Mouse (Mus musculus): Measurements from ENCODE around the gene Sf3b2. TPM values are rescaled to one million over a fixed set of nuclear protein-coding genes. Genes with fewer than 3 reads are reported as not detected.

The Sf3b2 gene
- polyA plus RNA-seq, 1 experiment = 109 TPM

DNA sequence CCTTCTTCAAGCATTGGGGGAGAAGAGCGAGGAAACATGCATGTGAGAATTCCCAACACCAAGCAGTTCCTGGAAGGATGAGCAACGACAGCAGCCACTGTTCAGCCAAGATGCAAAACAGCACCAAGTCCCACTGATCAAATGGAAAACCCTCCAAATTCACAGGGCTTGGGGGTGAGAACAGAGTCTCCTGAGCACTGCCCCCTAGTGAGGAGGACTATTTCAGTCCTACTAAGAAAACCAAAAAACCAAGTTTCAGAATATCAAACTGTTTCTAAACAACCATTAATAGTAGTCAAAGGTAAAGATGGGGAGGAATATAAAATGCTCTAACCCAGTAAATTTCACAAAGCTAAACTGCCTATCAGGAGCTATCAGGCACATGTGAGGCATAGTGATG, 18.7 kb downstream of the Sf3b2 start:
- no peak for TF ChIP-seq TCF12 (IDR thresholded peaks at IDR 0.05; ENCODE audit: insufficient read depth, poor library complexity, severe bottlenecking)
- no peak for TF ChIP-seq MAX (IDR thresholded peaks at IDR 0.05; ENCODE audit: low read depth)
- TF ChIP-seq CEBPB (IDR thresholded peaks at IDR 0.05; ENCODE audit: insufficient read depth, poor library complexity, severe bottlenecking) = no peak
- no peak for TF ChIP-seq TCF3 (IDR thresholded peaks at IDR 0.05; ENCODE audit: insufficient read length, low read depth)
- no peak for TF ChIP-seq E2F4 (IDR thresholded peaks at IDR 0.05; ENCODE audit: insufficient read depth)
- no peak for TF ChIP-seq SRF (IDR thresholded peaks at IDR 0.05; ENCODE audit: control insufficient read depth, insufficient read length, low read depth)
- no peak for TF ChIP-seq MYOG (IDR thresholded peaks at IDR 0.05; ENCODE audit: control insufficient read depth in 1 of 3, insufficient read depth in 1 of 3, insufficient read length in 2 of 3, low read depth in 2 of 3)
- TF ChIP-seq POLR2AphosphoS2 (IDR thresholded peaks at IDR 0.05; ENCODE audit: insufficient read length, low read depth) = no peak
- TF ChIP-seq REST (IDR thresholded peaks at IDR 0.05; ENCODE audit: insufficient read depth, insufficient read length) = no peak
- no peak for TF ChIP-seq MYOD1 (IDR thresholded peaks at IDR 0.05; ENCODE audit: control insufficient read depth in 1 of 3, insufficient read length in 2 of 3, low read depth in 2 of 3)
- no peak for TF ChIP-seq POLR2A (IDR thresholded peaks at IDR 0.05; ENCODE audit: insufficient read length, low read depth)
- TF ChIP-seq USF1 (IDR thresholded peaks at IDR 0.05; ENCODE audit: low read depth) = no peak
- H3K79me2 ChIP-seq (ENCODE audit: control insufficient read depth, insufficient read depth) = no peaks in the 10 kb centered on the region

DNA sequence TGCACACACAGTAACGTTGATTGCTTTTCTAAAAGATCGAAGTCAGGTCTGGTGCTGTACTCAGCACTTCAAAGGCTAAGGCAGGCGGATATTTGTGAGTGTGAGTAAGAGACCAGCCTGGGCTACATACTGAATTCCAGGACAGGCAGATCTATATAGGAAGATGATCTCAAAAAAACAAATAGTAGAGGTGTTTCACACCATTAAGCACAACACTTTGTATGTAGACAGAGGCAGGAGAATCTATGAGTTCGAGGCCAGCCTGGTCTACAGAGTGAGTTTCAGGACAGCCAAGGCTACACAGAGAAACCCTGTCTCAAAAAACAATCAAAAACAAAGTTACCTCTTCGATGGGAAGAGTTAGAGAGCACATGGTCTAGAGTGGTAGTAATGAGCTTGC, 19.5 kb downstream of the Sf3b2 start:
- no peak overlapping the region for H3ac ChIP-seq (ENCODE audit: control insufficient read depth, insufficient read length)
- no peak overlapping the region for H3K4me3 ChIP-seq
- no peaks in the 10 kb centered on the region for H3K79me2 ChIP-seq (ENCODE audit: control insufficient read depth, insufficient read depth)
- no peak for TF ChIP-seq MYOG (IDR thresholded peaks at IDR 0.05; ENCODE audit: control insufficient read depth in 1 of 3, insufficient read depth in 1 of 3, insufficient read length in 2 of 3, low read depth in 2 of 3)
- TF ChIP-seq POLR2AphosphoS2 (IDR thresholded peaks at IDR 0.05; ENCODE audit: insufficient read length, low read depth) = no peak
- no peaks in the 10 kb centered on the region for H3K27me3 ChIP-seq (ENCODE audit: control insufficient read depth, insufficient read depth, insufficient read length)
- peaks cover 40% of the 10 kb centered on the region for H3K36me3 ChIP-seq (ENCODE audit: control insufficient read depth, insufficient read depth)
- no peak overlapping the region for H3K4me2 ChIP-seq (ENCODE audit: low read depth)

More for the DNA sequence above, 18.7 kb downstream of the Sf3b2 start:
- Histone ChIP-seq H3K4me3 (no peak overlapping the region), H3K36me3 (ENCODE audit: control insufficient read depth, insufficient read depth) (peaks cover 48% of the 10 kb centered on the region), H3ac (ENCODE audit: control insufficient read depth, insufficient read length) (no peak overlapping the region), H3K4me2 (ENCODE audit: low read depth) (no peak overlapping the region), H3K27me3 (ENCODE audit: control insufficient read depth, insufficient read depth, insufficient read length) (no peaks in the 10 kb centered on the region)

GRCm38 (mm10) chr19:5274641-5275040, 20.6 kb downstream of the Sf3b2 start:
- no peaks in the 10 kb centered on the region for H3K27me3 ChIP-seq (ENCODE audit: control insufficient read depth, insufficient read depth, insufficient read length)
- no peak overlapping the region for H3K4me2 ChIP-seq (ENCODE audit: low read depth)
- no peaks in the 10 kb centered on the region for H3K79me2 ChIP-seq (ENCODE audit: control insufficient read depth, insufficient read depth)
- H3K4me3 ChIP-seq = no peak overlapping the region
- peaks cover 38% of the 10 kb centered on the region for H3K36me3 ChIP-seq (ENCODE audit: control insufficient read depth, insufficient read depth)
- H3ac ChIP-seq (ENCODE audit: control insufficient read depth, insufficient read length) = no peak overlapping the region
- no peak for TF ChIP-seq SRF (IDR thresholded peaks at IDR 0.05; ENCODE audit: control insufficient read depth, insufficient read length, low read depth)
- TF ChIP-seq TCF3 (IDR thresholded peaks at IDR 0.05; ENCODE audit: insufficient read length, low read depth) = no peak
- no peak for TF ChIP-seq TCF12 (IDR thresholded peaks at IDR 0.05; ENCODE audit: insufficient read depth, poor library complexity, severe bottlenecking)
- no peak for TF ChIP-seq REST (IDR thresholded peaks at IDR 0.05; ENCODE audit: insufficient read depth, insufficient read length)
- TF ChIP-seq MAX (IDR thresholded peaks at IDR 0.05; ENCODE audit: low read depth) = no peak
- no peak for TF ChIP-seq E2F4 (IDR thresholded peaks at IDR 0.05; ENCODE audit: insufficient read depth)
- TF ChIP-seq MYOD1 (IDR thresholded peaks at IDR 0.05; ENCODE audit: control insufficient read depth in 1 of 3, insufficient read length in 2 of 3, low read depth in 2 of 3) = no peak
- no peak for TF ChIP-seq MYOG (IDR thresholded peaks at IDR 0.05; ENCODE audit: control insufficient read depth in 1 of 3, insufficient read depth in 1 of 3, insufficient read length in 2 of 3, low read depth in 2 of 3)
- no peak for TF ChIP-seq USF1 (IDR thresholded peaks at IDR 0.05; ENCODE audit: low read depth)
- TF ChIP-seq POLR2A (IDR thresholded peaks at IDR 0.05; ENCODE audit: insufficient read length, low read depth) = no peak

- TF ChIP-seq MAX (IDR thresholded peaks at IDR 0.05; ENCODE audit: low read depth) (no peak), MYOG (IDR thresholded peaks at IDR 0.05; ENCODE audit: control insufficient read depth in 1 of 3, insufficient read depth in 1 of 3, insufficient read length in 2 of 3, low read depth in 2 of 3) (no peak), MYOD1 (IDR thresholded peaks at IDR 0.05; ENCODE audit: control insufficient read depth in 1 of 3, insufficient read length in 2 of 3, low read depth in 2 of 3) (no peak), E2F4 (IDR thresholded peaks at IDR 0.05; ENCODE audit: insufficient read depth) (no peak), POLR2A (IDR thresholded peaks at IDR 0.05; ENCODE audit: insufficient read length, low read depth) (no peak), CEBPB (IDR thresholded peaks at IDR 0.05; ENCODE audit: insufficient read depth, poor library complexity, severe bottlenecking) (no peak), SRF (IDR thresholded peaks at IDR 0.05; ENCODE audit: control insufficient read depth, insufficient read length, low read depth) (no peak), TCF3 (IDR thresholded peaks at IDR 0.05; ENCODE audit: insufficient read length, low read depth) (no peak), USF1 (IDR thresholded peaks at IDR 0.05; ENCODE audit: low read depth) (no peak), REST (IDR thresholded peaks at IDR 0.05; ENCODE audit: insufficient read depth, insufficient read length) (no peak), TCF12 (IDR thresholded peaks at IDR 0.05; ENCODE audit: insufficient read depth, poor library complexity, severe bottlenecking) (no peak), POLR2AphosphoS2 (IDR thresholded peaks at IDR 0.05; ENCODE audit: insufficient read length, low read depth) (no peak)
- no peaks in the 10 kb centered on the region for H3K79me2 ChIP-seq (ENCODE audit: control insufficient read depth, insufficient read depth)
- no peak overlapping the region for H3K4me3 ChIP-seq
- H3K36me3 ChIP-seq (ENCODE audit: control insufficient read depth, insufficient read depth) = peaks cover 31% of the 10 kb centered on the region
- no peak overlapping the region for H3ac ChIP-seq (ENCODE audit: control insufficient read depth, insufficient read length)
- H3K4me2 ChIP-seq (ENCODE audit: low read depth) = peak overlapping the region; percentile 66
- H3K27me3 ChIP-seq (ENCODE audit: control insufficient read depth, insufficient read depth, insufficient read length) = no peaks in the 10 kb centered on the region
These were observed 21.3 kb downstream of the Sf3b2 start for GRCm38 (mm10) chr19:5273916-5274315.
